Mouse (Mus musculus) kidney, adult 2 months (tissue): ENCODE measurements around the gene Evi5. TPM values are rescaled to one million over a fixed set of nuclear protein-coding genes. Genes with fewer than 3 reads are reported as not detected.
"Not testable (repeated sequence)": the region's sequence is repeated elsewhere in the genome, so short reads cannot be mapped to it uniquely, and the experiment has no call there.

Experiments
- DNase-seq: peaks from one replicate; pipeline ENCODE4 v3.0.0; 2021
- H3K27ac ChIP-seq: fragments of 200-500 bp; 2 replicates; pipeline ENCODE4 v1.5.1; 2012; ENCODE audit warnings: low read depth, low read length, control low read depth, inconsistent platforms; ENCODE audit not compliant: insufficient read depth
- H3K27me3 ChIP-seq: fragments of 200-500 bp; replicated peaks from 2 replicates; pipeline ENCODE4 v1.6.1; 2012; ENCODE audit warnings: mild to moderate bottlenecking, moderate library complexity, low read length, inconsistent platforms; ENCODE audit not compliant: control insufficient read depth, insufficient read depth
- H3K36me3 ChIP-seq: fragments of 200-500 bp; 2 replicates; pipeline ENCODE4 v1.6.1; 2012; ENCODE audit warnings: mild to moderate bottlenecking, moderate library complexity, low read length, inconsistent platforms; ENCODE audit not compliant: control insufficient read depth, insufficient read depth
- H3K4me1 ChIP-seq: fragments of 200-500 bp; 2 replicates; pipeline ENCODE4 v1.6.1; 2011; ENCODE audit warnings: low read length; ENCODE audit not compliant: control insufficient read depth, insufficient read depth
- H3K4me3 ChIP-seq: fragments of 200-500 bp; 2 replicates; pipeline ENCODE4 v1.5.1; 2011; ENCODE audit warnings: mild to moderate bottlenecking, low read depth, low read length, control low read depth; ENCODE audit not compliant: insufficient read depth
- CTCF ChIP-seq: fragments of 200-500 bp; conservative IDR thresholded peaks from 2 replicates; pipeline ENCODE4 v1.5.1; 2011; ENCODE audit warnings: low read depth, mild to moderate bottlenecking, control low read depth, low read length, moderate library complexity, mixed read lengths; ENCODE audit not compliant: insufficient read depth, insufficient read length
- POLR2A ChIP-seq: fragments of 200-500 bp; IDR thresholded peaks from one replicate; pipeline ENCODE4 v1.6.1; 2011; ENCODE audit warnings: low read depth, low read length, control low read depth
- WGBS: fragments of 180-500 bp; shearing (Covaris S2); methylation state at CpG from one replicate; pipeline ENCODE4 v1.1.7; 2018; 5-methylcytosine and 5-hydroxymethylcytosine counted together
- polyA plus RNA-seq: library from polyadenylated mRNA; depleted of rRNA; stranded (reverse); fragments of >200 nt; gene quantifications from 2 replicates; pipeline ENCODE4 v1.2.3, GENCODE M21; 2012

The Evi5 gene
- polyA plus RNA-seq, 1 experiment, result 39.0 TPM

GRCm38 (mm10) chr5:107894676-107895075, 19.8 kb upstream of the Evi5 start:
- 79% methylated on average over 7 of the region's 7 CpGs for WGBS
- DNase-seq, result no peak
- no peaks in the 10 kb centered on the region; the same call in 1 of the 2 replicates for H3K4me1 ChIP-seq
- H3K4me3 ChIP-seq, result no peak overlapping the region
- no peak for TF ChIP-seq CTCF
- TF ChIP-seq POLR2A, result no peak
- H3K27ac ChIP-seq, result no peak overlapping the region
- no peaks in the 10 kb centered on the region for H3K36me3 ChIP-seq
- H3K27me3 ChIP-seq, result no peaks in the 10 kb centered on the region

GRCm38 (mm10) chr5:107891515-107891914, 16.6 kb upstream of the Evi5 start:
- not testable (repeated sequence) for H3K4me3 ChIP-seq, H3K27me3 ChIP-seq, H3K36me3 ChIP-seq, H3K4me1 ChIP-seq, H3K27ac ChIP-seq
- WGBS, result 60% methylated on average over 1 of the region's 1 CpGs
- peak; percentile 40 for DNase-seq

- Histone ChIP-seq H3K4me1 (peaks cover 2% of the 10 kb centered on the region; the same call in 1 of the 2 replicates), H3K27ac (peak overlapping the region; percentile 77), H3K27me3 (no peaks in the 10 kb centered on the region), H3K4me3 (no peak overlapping the region), H3K36me3 (no peaks in the 10 kb centered on the region)
- 39% methylated on average over 9 of the region's 9 CpGs for WGBS
- peak; percentile 92 for DNase-seq
- no peak for TF ChIP-seq POLR2A
- no peak for TF ChIP-seq CTCF
These were observed 15.3 kb upstream of the Evi5 start for GRCm38 (mm10) chr5:107889994-107890888.

- WGBS, result 45% methylated on average over 5 of the region's 5 CpGs
- no peaks in the 10 kb centered on the region for H3K36me3 ChIP-seq
- H3K27ac ChIP-seq, result peak overlapping the region; percentile 96
- TF ChIP-seq POLR2A, result no peak
- no peak for TF ChIP-seq CTCF
- no peaks in the 10 kb centered on the region for H3K27me3 ChIP-seq
- H3K4me3 ChIP-seq, result no peak overlapping the region
- peak; percentile 93 for DNase-seq
- peaks cover 11% of the 10 kb centered on the region; the same call in 1 of the 2 replicates for H3K4me1 ChIP-seq
These were observed 5.8 kb upstream of the Evi5 start for GRCm38 (mm10) chr5:107880710-107881109.

GRCm38 (mm10) chr5:107877053-107877452, 2.1 kb upstream of the Evi5 start:
- DNase-seq, result no peak
- Histone ChIP-seq H3K4me1 (peaks cover 10% of the 10 kb centered on the region; the same call in 1 of the 2 replicates), H3K27ac (no peak overlapping the region), H3K27me3 (no peaks in the 10 kb centered on the region), H3K4me3 (no peak overlapping the region), H3K36me3 (no peaks in the 10 kb centered on the region)
- WGBS, result 91% methylated on average over 1 of the region's 1 CpGs
- TF ChIP-seq POLR2A (no peak), CTCF (0 out of 2 replicates have a peak, but pooled peaks have one; percentile 16)

- no peak for TF ChIP-seq CTCF
- no peak for TF ChIP-seq POLR2A
- H3K4me1 ChIP-seq, result peaks cover 7% of the 10 kb centered on the region; the same call in 1 of the 2 replicates
- H3K27ac ChIP-seq, result peak overlapping the region; percentile 83
- peak; percentile 77 for DNase-seq
- H3K36me3 ChIP-seq, result no peaks in the 10 kb centered on the region
- H3K27me3 ChIP-seq, result no peaks in the 10 kb centered on the region
- no peak overlapping the region for H3K4me3 ChIP-seq
These were observed 329 bp upstream of the Evi5 start for GRCm38 (mm10) chr5:107875261-107875611.

- WGBS, result 60% methylated on average over 7 of the region's 7 CpGs
- Histone ChIP-seq H3K36me3 (no peaks in the 10 kb centered on the region), H3K4me3 (no peak overlapping the region), H3K4me1 (peaks cover 7% of the 10 kb centered on the region; the same call in 1 of the 2 replicates), H3K27ac (peak overlapping the region; percentile 49), H3K27me3 (no peaks in the 10 kb centered on the region)
- DNase-seq, result no peak
- TF ChIP-seq CTCF (no peak), POLR2A (no peak)
These were observed 1.0 kb downstream of the Evi5 start for GRCm38 (mm10) chr5:107873886-107874302.
